Mouse (Mus musculus): ENCODE results near the gene Rasa2. TPM values are rescaled to one million over a fixed set of nuclear protein-coding genes. Genes with fewer than 3 reads are reported as not detected.
A peak's percentile ranks its signal among the peaks of the same experiment; 100 is the strongest.
"Not testable (repeated sequence)": the region's sequence is repeated elsewhere in the genome, so short reads cannot be mapped to it uniquely, and the experiment has no call there.

The Rasa2 gene
- 2.0 and 2.6 TPM in 2 replicates for polyA plus RNA-seq (2012; rRNA removed)

DNA sequence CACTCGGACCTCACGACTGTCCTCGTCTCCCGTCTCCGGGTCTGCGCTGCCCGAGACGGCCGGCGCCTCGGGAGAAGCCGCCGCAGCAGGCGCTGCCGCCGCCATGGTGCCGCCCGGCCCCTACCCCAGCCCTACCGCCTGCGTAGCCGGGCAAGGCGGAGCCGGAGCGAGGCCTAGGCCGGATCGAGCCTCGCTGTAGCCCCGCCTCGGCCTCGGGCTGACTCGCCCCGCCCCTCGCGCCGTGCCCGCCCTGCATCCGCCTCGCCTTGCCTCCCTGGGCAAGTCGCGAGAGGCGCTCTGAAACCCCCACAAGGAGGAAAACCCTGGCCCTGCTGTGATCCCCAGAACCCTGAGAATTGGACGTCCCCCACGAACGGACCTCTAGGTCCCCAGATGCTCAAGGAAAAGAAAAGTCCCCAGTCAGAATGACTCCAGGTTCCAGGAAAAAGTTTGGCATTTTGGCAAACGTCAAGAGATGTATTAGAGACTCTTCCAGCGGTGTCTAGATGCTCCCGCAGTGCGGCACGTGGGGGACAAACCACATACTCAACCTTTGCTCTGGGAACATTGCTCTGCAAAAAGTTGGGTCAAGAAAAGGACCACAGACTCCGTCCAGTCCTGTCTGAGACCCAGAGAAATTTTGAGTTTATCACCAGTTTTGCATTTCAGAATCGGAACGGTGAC lies at the start of gene Rasa2:
TSS of gene Rasa2 (minus strand) at position 229 of the 684 bp plus-strand sequence.
- peak; percentile 75 to 92 for DNase-seq (ENCODE audit: low read depth in 1 of 2, low spot score in 2 of 2)
- peaks cover 13% of the 10 kb centered on the region; the same call in 1 of the 2 replicates for H3K4me1 ChIP-seq (ENCODE audit: control insufficient read depth, insufficient read depth, insufficient read length)
- H3K27me3 ChIP-seq (ENCODE audit: control insufficient read depth, insufficient read depth, low read length) = no peaks in the 10 kb centered on the region
- TF ChIP-seq POLR2A (IDR thresholded peaks at IDR 0.05; ENCODE audit: low read depth, low read length) = peak; percentile 92
- no peak for TF ChIP-seq CTCF (IDR thresholded peaks at IDR 0.05; ENCODE audit: extremely low read depth, insufficient read depth, insufficient read length, insufficient replicate concordance)
- H3K36me3 ChIP-seq (ENCODE audit: control insufficient read depth, insufficient read depth, low read length) = no peaks in the 10 kb centered on the region
- H3K4me3 ChIP-seq (ENCODE audit: extremely low read depth, insufficient read depth, insufficient read length) = peak within 1 kb of the TSS; percentile 94
- peak within 1 kb of the TSS; percentile 85 for H3K27ac ChIP-seq (ENCODE audit: insufficient read depth, low read length)
- 4% methylated on average over 45 of the region's 52 CpGs for WGBS

- Histone ChIP-seq H3K27ac (ENCODE audit: insufficient read depth, low read length) (no peak overlapping the region), H3K4me3 (ENCODE audit: extremely low read depth, insufficient read depth, insufficient read length) (no peak overlapping the region), H3K27me3 (ENCODE audit: control insufficient read depth, insufficient read depth, low read length) (no peaks in the 10 kb centered on the region), H3K36me3 (ENCODE audit: control insufficient read depth, insufficient read depth, low read length) (no peaks in the 10 kb centered on the region), H3K4me1 (ENCODE audit: control insufficient read depth, insufficient read depth, insufficient read length) (no peaks in the 10 kb centered on the region)
- 54% methylated on average over 5 of the region's 5 CpGs for WGBS
- TF ChIP-seq POLR2A (IDR thresholded peaks at IDR 0.05; ENCODE audit: low read depth, low read length) = no peak
- no peak for TF ChIP-seq CTCF (IDR thresholded peaks at IDR 0.05; ENCODE audit: extremely low read depth, insufficient read depth, insufficient read length, insufficient replicate concordance)
- DNase-seq (ENCODE audit: low read depth in 1 of 2, low spot score in 2 of 2) = no peak
These were observed 47.2 kb upstream of the Rasa2 start for GRCm38 (mm10) chr9:96678611-96679010.

DNA sequence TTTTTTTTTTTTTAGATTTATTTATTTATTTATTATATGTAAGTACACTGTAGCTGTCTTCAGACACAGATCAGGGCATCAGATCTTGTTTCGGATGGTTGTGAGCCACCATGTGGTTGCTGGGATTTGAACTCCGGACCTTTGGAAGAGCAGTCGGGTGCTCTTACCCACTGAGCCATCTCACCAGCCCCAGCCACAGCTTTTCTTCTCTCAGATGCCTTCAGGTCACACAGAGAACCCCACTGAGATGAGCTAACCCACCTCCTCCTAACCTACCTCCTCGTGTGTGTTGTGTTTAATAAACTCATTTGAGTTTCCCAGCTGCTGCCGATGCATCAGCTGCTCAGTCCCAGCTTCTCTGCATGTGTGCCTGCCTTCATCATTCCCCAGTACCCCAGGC lies 46.3 kb upstream of the Rasa2 start:
- not testable (repeated sequence) for H3K27me3 ChIP-seq (ENCODE audit: control insufficient read depth, insufficient read depth, low read length); H3K4me1 ChIP-seq (ENCODE audit: control insufficient read depth, insufficient read depth, insufficient read length); H3K36me3 ChIP-seq (ENCODE audit: control insufficient read depth, insufficient read depth, low read length); DNase-seq (ENCODE audit: low read depth in 1 of 2, low spot score in 2 of 2); H3K4me3 ChIP-seq (ENCODE audit: extremely low read depth, insufficient read depth, insufficient read length); H3K27ac ChIP-seq (ENCODE audit: insufficient read depth, low read length)
- WGBS = 91% methylated on average over 5 of the region's 5 CpGs

GRCm38 (mm10) chr9:96676671-96677070 lies 45.3 kb upstream of the Rasa2 start:
- Histone ChIP-seq H3K4me3 (ENCODE audit: extremely low read depth, insufficient read depth, insufficient read length) (no peak overlapping the region), H3K27ac (ENCODE audit: insufficient read depth, low read length) (no peak overlapping the region), H3K36me3 (ENCODE audit: control insufficient read depth, insufficient read depth, low read length) (no peaks in the 10 kb centered on the region), H3K4me1 (ENCODE audit: control insufficient read depth, insufficient read depth, insufficient read length) (no peaks in the 10 kb centered on the region), H3K27me3 (ENCODE audit: control insufficient read depth, insufficient read depth, low read length) (no peaks in the 10 kb centered on the region)
- 94% methylated on average over 10 of the region's 10 CpGs for WGBS
- DNase-seq (ENCODE audit: low read depth in 1 of 2, low spot score in 2 of 2) = no peak
- TF ChIP-seq CTCF (IDR thresholded peaks at IDR 0.05; ENCODE audit: extremely low read depth, insufficient read depth, insufficient read length, insufficient replicate concordance) (no peak), POLR2A (IDR thresholded peaks at IDR 0.05; ENCODE audit: low read depth, low read length) (no peak)

DNA sequence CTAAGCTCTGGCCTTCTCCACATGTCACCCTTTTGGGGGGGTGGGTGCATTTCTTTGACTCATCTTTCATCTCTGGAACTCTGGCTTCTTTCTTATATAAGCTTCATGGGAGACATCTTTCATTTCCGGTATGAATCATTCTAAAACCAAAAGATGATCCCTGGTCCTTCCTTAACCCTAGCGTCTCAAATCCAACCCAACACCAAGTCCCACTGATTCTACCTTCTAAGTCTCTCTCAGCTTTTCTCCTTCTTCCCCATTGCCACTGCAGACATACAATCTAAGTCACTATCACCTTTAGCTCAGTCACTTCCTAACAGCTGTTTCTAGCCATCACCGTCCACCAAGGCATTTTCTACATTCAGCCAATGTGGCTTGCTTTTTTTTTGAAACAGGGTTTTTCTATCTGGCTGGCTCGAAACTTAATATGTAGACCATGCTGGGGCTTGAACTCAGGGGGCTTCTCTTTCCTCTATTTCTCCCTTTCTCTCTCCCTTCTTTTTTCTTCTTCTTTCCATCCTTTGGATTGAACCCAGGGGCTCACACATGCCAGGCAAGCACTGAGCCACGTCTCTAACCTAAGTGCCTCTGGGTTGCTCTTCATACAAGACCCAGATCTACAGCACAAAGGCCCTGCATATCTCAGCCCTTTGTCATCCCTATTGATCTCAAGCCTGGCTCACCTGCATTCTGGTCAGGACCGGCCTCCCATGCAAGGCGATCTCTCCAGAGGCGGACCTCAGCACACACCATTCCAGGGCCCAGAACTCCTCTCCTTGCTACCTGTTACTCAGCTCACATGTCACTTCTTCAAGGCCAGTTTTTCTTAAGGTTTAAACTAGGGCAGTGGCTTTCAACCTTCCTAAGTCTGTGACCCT lies 44.6 kb upstream of the Rasa2 start:
- H3K27me3 ChIP-seq (ENCODE audit: control insufficient read depth, insufficient read depth, low read length) = no peaks in the 10 kb centered on the region
- no peak overlapping the region for H3K4me3 ChIP-seq (ENCODE audit: extremely low read depth, insufficient read depth, insufficient read length)
- no peak for TF ChIP-seq POLR2A (IDR thresholded peaks at IDR 0.05; ENCODE audit: low read depth, low read length)
- no peak overlapping the region for H3K27ac ChIP-seq (ENCODE audit: insufficient read depth, low read length)
- H3K36me3 ChIP-seq (ENCODE audit: control insufficient read depth, insufficient read depth, low read length) = no peaks in the 10 kb centered on the region
- no peak for DNase-seq (ENCODE audit: low read depth in 1 of 2, low spot score in 2 of 2)
- no peaks in the 10 kb centered on the region for H3K4me1 ChIP-seq (ENCODE audit: control insufficient read depth, insufficient read depth, insufficient read length)
- 79% methylated on average over 8 of the region's 8 CpGs for WGBS

DNA sequence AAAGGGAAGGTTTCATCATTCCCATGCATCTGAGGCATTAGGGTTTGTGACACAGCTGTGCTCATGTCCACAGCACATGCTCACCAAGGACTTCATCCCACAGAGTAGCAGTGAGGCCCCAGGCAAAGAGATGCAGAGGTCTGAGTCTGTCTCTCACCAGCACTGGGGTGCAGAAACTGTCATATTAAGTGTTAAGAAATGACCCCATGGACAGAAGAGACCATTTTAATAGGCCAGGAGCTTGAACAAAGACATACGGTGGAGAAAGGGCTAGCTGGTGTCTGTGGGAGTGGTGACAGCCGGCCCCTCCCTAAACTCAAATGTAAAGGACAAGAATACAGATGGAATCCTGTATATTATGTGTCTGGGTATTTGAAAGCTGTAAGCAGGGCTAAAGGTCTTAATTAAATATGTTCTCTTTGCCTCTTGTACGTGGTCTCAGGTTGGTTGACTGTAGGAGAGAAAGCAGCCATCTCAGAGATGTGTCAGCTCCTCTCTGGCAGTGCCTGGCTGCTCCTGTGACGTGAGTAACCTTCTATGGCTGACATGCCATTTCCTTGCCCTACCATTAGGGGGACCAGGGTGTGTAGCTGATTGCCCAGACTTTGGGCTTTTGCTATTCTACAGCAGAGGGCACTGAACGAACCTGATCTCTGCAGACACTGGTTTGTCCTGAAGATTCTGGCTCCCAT lies 43.8 kb upstream of the Rasa2 start:
- Histone ChIP-seq H3K4me3 (ENCODE audit: extremely low read depth, insufficient read depth, insufficient read length) (no peak overlapping the region), H3K27me3 (ENCODE audit: control insufficient read depth, insufficient read depth, low read length) (no peaks in the 10 kb centered on the region), H3K36me3 (ENCODE audit: control insufficient read depth, insufficient read depth, low read length) (no peaks in the 10 kb centered on the region), H3K4me1 (ENCODE audit: control insufficient read depth, insufficient read depth, insufficient read length) (no peaks in the 10 kb centered on the region), H3K27ac (ENCODE audit: insufficient read depth, low read length) (no peak overlapping the region)
- peak; percentile 66 to 68 for DNase-seq (ENCODE audit: low read depth in 1 of 2, low spot score in 2 of 2)
- 35% methylated on average over 5 of the region's 5 CpGs for WGBS
- TF ChIP-seq POLR2A (IDR thresholded peaks at IDR 0.05; ENCODE audit: low read depth, low read length) (no peak), CTCF (IDR thresholded peaks at IDR 0.05; ENCODE audit: extremely low read depth, insufficient read depth, insufficient read length, insufficient replicate concordance) (peak; percentile 68; the same call in 1 of the 2 replicates)

Measured in spleen, adult 2 months (tissue).